Mouse (Mus musculus): ENCODE results near the gene Crcp.

GRCm38 (mm10) chr5:130048786-130049520 lies 19.9 kb downstream of the Crcp start:
- TF ChIP-seq CTCF (conservative IDR thresholded peaks at IDR 0.05 in 1 of 2, IDR thresholded peaks at IDR 0.05 in 1 of 2; ENCODE audit: low read depth in 2 of 2, low read length in 2 of 2) (no peak), ZNF384 (IDR thresholded peaks at IDR 0.05; ENCODE audit: low read depth, low read length) (no peak), HCFC1 (IDR thresholded peaks at IDR 0.05; ENCODE audit: low read depth, low read length) (no peak), ETS1 (conservative IDR thresholded peaks at IDR 0.05; ENCODE audit: low read depth, low read length) (no peak), MYC (IDR thresholded peaks at IDR 0.05; ENCODE audit: low read depth, low read length) (no peak), KAT2A (IDR thresholded peaks at IDR 0.05; ENCODE audit: insufficient replicate concordance, low read length) (no peak), EP300 (IDR thresholded peaks at IDR 0.05; ENCODE audit: low read length) (no peak), JUND (conservative IDR thresholded peaks at IDR 0.05; ENCODE audit: low read depth, low read length) (no peak), MAFK (IDR thresholded peaks at IDR 0.05; ENCODE audit: insufficient replicate concordance, low read length) (no peak)

Data from CH12.LX (cell line).